Mouse (Mus musculus): ENCODE data around the gene Igfbp6. TPM values are rescaled to one million over a fixed set of nuclear protein-coding genes. Genes with fewer than 3 reads are reported as not detected.

The Igfbp6 gene
- polyA plus RNA-seq, 1 experiment, result 1.2 TPM

GRCm38 (mm10) chr15:102169064-102169463, 24.9 kb downstream of the Igfbp6 start:
- no peaks in the 10 kb centered on the region for H3K9me3 ChIP-seq
- H3K4me3 ChIP-seq (replicated peaks), result no peak overlapping the region
- H3K27me3 ChIP-seq (replicated peaks), result peaks cover 21% of the 10 kb centered on the region
- no peaks in the 10 kb centered on the region for H3K36me3 ChIP-seq (replicated peaks; ENCODE audit: low read length)
- TF ChIP-seq GATA1 (IDR thresholded peaks at IDR 0.05; ENCODE audit: borderline replicate concordance, low read length), result no peak
- no peak for TF ChIP-seq FLI1 (IDR thresholded peaks at IDR 0.05; ENCODE audit: low read length)
- H3K4me1 ChIP-seq, result peaks cover 21% of the 10 kb centered on the region

DNA sequence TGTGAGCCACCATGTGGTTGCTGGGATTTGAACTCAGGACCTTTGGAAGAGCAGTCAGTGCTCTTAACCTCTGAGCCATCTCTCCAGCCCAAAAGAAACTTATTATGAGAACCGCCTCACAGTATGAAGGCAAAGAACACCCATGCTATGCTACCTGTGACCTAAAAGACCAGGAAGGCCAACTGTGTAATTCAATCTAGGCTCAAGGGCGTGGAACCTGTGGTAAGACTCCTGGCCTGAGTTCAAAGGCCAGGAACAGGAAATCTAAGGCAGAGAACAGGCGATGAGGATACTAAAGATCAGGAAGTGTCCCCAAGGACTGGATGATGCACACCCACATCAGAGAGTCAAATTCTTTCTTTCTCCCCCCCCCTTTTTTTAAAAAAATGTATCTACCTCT, 29.4 kb downstream of the Igfbp6 start:
- TF ChIP-seq FLI1 (IDR thresholded peaks at IDR 0.05; ENCODE audit: low read length), result no peak
- no peak for TF ChIP-seq GATA1 (IDR thresholded peaks at IDR 0.05; ENCODE audit: borderline replicate concordance, low read length)
- H3K4me3 ChIP-seq (replicated peaks), result no peak overlapping the region
- H3K27me3 ChIP-seq (replicated peaks), result peaks cover 21% of the 10 kb centered on the region
- H3K4me1 ChIP-seq, result peaks cover 8% of the 10 kb centered on the region
- no peaks in the 10 kb centered on the region for H3K36me3 ChIP-seq (replicated peaks; ENCODE audit: low read length)
- H3K9me3 ChIP-seq, result no peaks in the 10 kb centered on the region

- no peak for TF ChIP-seq GATA1 (IDR thresholded peaks at IDR 0.05; ENCODE audit: borderline replicate concordance, low read length)
- no peak for TF ChIP-seq FLI1 (IDR thresholded peaks at IDR 0.05; ENCODE audit: low read length)
These were observed 31.7 kb downstream of the Igfbp6 start for GRCm38 (mm10) chr15:102175736-102176319.

DNA sequence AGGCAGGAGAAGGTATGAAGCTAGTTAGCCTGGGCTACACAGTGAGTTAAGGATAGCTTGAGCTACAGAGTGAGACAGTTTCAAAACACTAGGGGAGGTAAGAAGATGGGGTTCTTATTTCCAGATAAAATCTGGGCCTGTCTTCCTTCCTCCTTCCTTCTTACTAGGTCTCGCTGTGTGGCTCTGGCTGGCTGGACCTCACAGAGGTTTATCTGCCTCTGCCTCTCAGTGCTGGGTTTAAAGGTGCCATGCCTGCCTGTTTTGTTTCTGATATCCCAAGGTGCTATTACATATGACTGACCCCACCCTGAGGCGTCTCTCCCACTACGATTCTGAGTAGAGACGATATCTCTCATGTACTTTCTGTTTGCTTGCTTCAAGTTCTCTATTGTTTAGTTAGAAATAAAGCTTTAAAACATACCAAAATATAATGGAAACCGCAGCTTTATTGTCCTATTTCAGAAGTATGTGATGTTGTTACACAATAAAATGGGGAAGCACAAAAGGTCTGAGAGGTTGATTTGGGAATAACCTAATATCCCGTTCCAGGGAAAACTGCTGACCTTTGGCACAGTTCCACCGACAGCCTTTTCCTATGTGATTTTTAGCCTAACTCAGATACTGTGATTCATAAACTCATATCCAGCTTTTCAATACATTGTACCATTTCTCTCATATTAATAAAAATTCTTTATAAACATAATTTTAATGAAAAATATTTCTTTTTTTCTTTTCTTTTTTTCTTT, 32.6 kb downstream of the Igfbp6 start:
- H3K36me3 ChIP-seq (replicated peaks; ENCODE audit: low read length), result peaks cover 4% of the 10 kb centered on the region
- peaks cover 29% of the 10 kb centered on the region for H3K27me3 ChIP-seq (replicated peaks)
- H3K4me1 ChIP-seq, result peaks cover 13% of the 10 kb centered on the region
- H3K9me3 ChIP-seq, result no peaks in the 10 kb centered on the region
- no peak overlapping the region for H3K4me3 ChIP-seq (replicated peaks)
- no peak for TF ChIP-seq GATA1 (IDR thresholded peaks at IDR 0.05; ENCODE audit: borderline replicate concordance, low read length)
- TF ChIP-seq FLI1 (IDR thresholded peaks at IDR 0.05; ENCODE audit: low read length), result no peak

More at GRCm38 (mm10) chr15:102175736-102176319, 31.7 kb downstream of the Igfbp6 start:
- Histone ChIP-seq H3K27me3 (replicated peaks) (peaks cover 27% of the 10 kb centered on the region), H3K4me3 (replicated peaks) (no peak overlapping the region), H3K36me3 (replicated peaks; ENCODE audit: low read length) (peaks cover 4% of the 10 kb centered on the region), H3K9me3 (no peaks in the 10 kb centered on the region), H3K4me1 (peaks cover 13% of the 10 kb centered on the region)

- Histone ChIP-seq H3K27me3 (replicated peaks) (peaks cover 29% of the 10 kb centered on the region), H3K4me3 (replicated peaks) (no peak overlapping the region), H3K9me3 (no peaks in the 10 kb centered on the region), H3K4me1 (peaks cover 13% of the 10 kb centered on the region), H3K36me3 (replicated peaks; ENCODE audit: low read length) (peaks cover 4% of the 10 kb centered on the region)
- TF ChIP-seq GATA1 (IDR thresholded peaks at IDR 0.05; ENCODE audit: borderline replicate concordance, low read length), result no peak
- no peak for TF ChIP-seq FLI1 (IDR thresholded peaks at IDR 0.05; ENCODE audit: low read length)
These were observed 33.3 kb downstream of the Igfbp6 start for GRCm38 (mm10) chr15:102177417-102177816.

- H3K4me3 ChIP-seq (replicated peaks), result no peak overlapping the region
- no peak for TF ChIP-seq FLI1 (IDR thresholded peaks at IDR 0.05; ENCODE audit: low read length)
- TF ChIP-seq GATA1 (IDR thresholded peaks at IDR 0.05; ENCODE audit: borderline replicate concordance, low read length), result no peak
- peaks cover 4% of the 10 kb centered on the region for H3K36me3 ChIP-seq (replicated peaks; ENCODE audit: low read length)
- no peaks in the 10 kb centered on the region for H3K9me3 ChIP-seq
- peaks cover 13% of the 10 kb centered on the region for H3K4me1 ChIP-seq
- H3K27me3 ChIP-seq (replicated peaks), result peaks cover 31% of the 10 kb centered on the region
These were observed 34.1 kb downstream of the Igfbp6 start for GRCm38 (mm10) chr15:102178279-102178678.

DNA sequence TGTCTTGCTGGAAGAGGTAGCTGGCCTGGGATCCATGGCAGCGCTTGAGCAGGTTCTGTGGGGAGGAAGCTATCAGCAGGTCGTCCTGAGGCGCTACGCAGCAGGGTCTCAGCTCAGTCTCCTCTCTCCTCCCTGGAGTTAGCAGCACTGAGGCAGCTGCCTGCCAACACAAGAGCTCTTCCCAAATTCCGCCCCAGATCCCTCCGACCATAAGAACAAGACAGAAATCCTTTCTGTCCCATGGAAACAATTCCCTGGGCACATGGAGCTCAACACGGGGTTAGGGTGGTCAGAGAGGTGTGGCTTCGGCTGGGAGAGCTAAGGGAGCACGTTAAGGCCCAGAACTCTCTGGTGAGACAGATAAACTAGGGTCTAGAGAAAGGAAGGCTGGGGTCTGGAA, 34.9 kb downstream of the Igfbp6 start:
- H3K4me1 ChIP-seq, result peaks cover 13% of the 10 kb centered on the region

GRCm38 (mm10) chr15:102179924-102180323, 35.8 kb downstream of the Igfbp6 start:
- no peaks in the 10 kb centered on the region for H3K9me3 ChIP-seq
- peaks cover 40% of the 10 kb centered on the region for H3K27me3 ChIP-seq (replicated peaks)
- no peak for TF ChIP-seq GATA1 (IDR thresholded peaks at IDR 0.05; ENCODE audit: borderline replicate concordance, low read length)
- no peak for TF ChIP-seq FLI1 (IDR thresholded peaks at IDR 0.05; ENCODE audit: low read length)
- peaks cover 13% of the 10 kb centered on the region for H3K4me1 ChIP-seq
- no peak overlapping the region for H3K4me3 ChIP-seq (replicated peaks)
- H3K36me3 ChIP-seq (replicated peaks; ENCODE audit: low read length), result peaks cover 4% of the 10 kb centered on the region

More for the DNA sequence above, 34.9 kb downstream of the Igfbp6 start:
- no peaks in the 10 kb centered on the region for H3K9me3 ChIP-seq
- H3K4me3 ChIP-seq (replicated peaks), result no peak overlapping the region
- peaks cover 37% of the 10 kb centered on the region for H3K27me3 ChIP-seq (replicated peaks)
- peaks cover 4% of the 10 kb centered on the region for H3K36me3 ChIP-seq (replicated peaks; ENCODE audit: low read length)
- TF ChIP-seq GATA1 (IDR thresholded peaks at IDR 0.05; ENCODE audit: borderline replicate concordance, low read length), result no peak
- TF ChIP-seq FLI1 (IDR thresholded peaks at IDR 0.05; ENCODE audit: low read length), result no peak

GRCm38 (mm10) chr15:102183076-102183475, 38.9 kb downstream of the Igfbp6 start:
- H3K4me3 ChIP-seq (replicated peaks), result no peak overlapping the region
- TF ChIP-seq GATA1 (IDR thresholded peaks at IDR 0.05; ENCODE audit: borderline replicate concordance, low read length) (no peak), FLI1 (IDR thresholded peaks at IDR 0.05; ENCODE audit: low read length) (no peak)
- H3K27me3 ChIP-seq (replicated peaks), result peaks cover 55% of the 10 kb centered on the region
- H3K36me3 ChIP-seq (replicated peaks; ENCODE audit: low read length), result peaks cover 9% of the 10 kb centered on the region
- H3K9me3 ChIP-seq, result no peaks in the 10 kb centered on the region
- H3K4me1 ChIP-seq, result peaks cover 10% of the 10 kb centered on the region

- no peak for TF ChIP-seq GATA1 (IDR thresholded peaks at IDR 0.05; ENCODE audit: borderline replicate concordance, low read length)
These were observed 42.1 kb downstream of the Igfbp6 start for GRCm38 (mm10) chr15:102186239-102186638.

More at GRCm38 (mm10) chr15:102186239-102186638, 42.1 kb downstream of the Igfbp6 start:
- Histone ChIP-seq H3K27me3 (replicated peaks) (peaks cover 61% of the 10 kb centered on the region), H3K4me3 (replicated peaks) (no peak overlapping the region), H3K4me1 (no peaks in the 10 kb centered on the region), H3K9me3 (no peaks in the 10 kb centered on the region), H3K36me3 (replicated peaks; ENCODE audit: low read length) (peaks cover 5% of the 10 kb centered on the region)

Measured in megakaryocyte, embryonic 14.5 days (primary cell).